Mouse (Mus musculus) heart, embryonic 16.5 days (tissue): Measurements from ENCODE around the gene Apoe. TPM values are rescaled to one million over a fixed set of nuclear protein-coding genes. Genes with fewer than 3 reads are reported as not detected.

Experiments used
- ATAC-seq: fragments of 200-750 bp; cut with Nextera tagmentation; replicated peaks from 2 replicates; pipeline ENCODE4 v1.8.0; 2017; ENCODE audit warnings: moderate number of reproducible peaks; ENCODE audit not compliant: insufficient read depth, low FRiP score; ENCODE audit errors: extremely low read depth
- H3K27ac ChIP-seq: fragments of 300-500 bp; sonication (generic); 2 replicates; pipeline ENCODE4 v1.5.1; 2014; ENCODE audit warnings: mild to moderate bottlenecking, low read length, control low read depth, moderate library complexity
- H3K27me3 ChIP-seq: fragments of 300-500 bp; sonication (generic); 2 replicates; pipeline ENCODE4 v1.6.1; 2014; ENCODE audit warnings: low read length, mixed read lengths; ENCODE audit not compliant: control insufficient read depth, insufficient read depth
- H3K36me3 ChIP-seq: fragments of 300-500 bp; sonication (generic); 2 replicates; pipeline ENCODE4 v1.6.1; 2014; ENCODE audit not compliant: control insufficient read depth, insufficient read depth
- H3K4me1 ChIP-seq: fragments of 300-500 bp; sonication (generic); 2 replicates; pipeline ENCODE4 v1.6.1; 2014; ENCODE audit warnings: low read length, mixed read lengths; ENCODE audit not compliant: control insufficient read depth, insufficient read depth
- H3K4me2 ChIP-seq: fragments of 300-500 bp; sonication (generic); 2 replicates; pipeline ENCODE4 v1.6.1; 2014; ENCODE audit warnings: low read depth, mild to moderate bottlenecking, control low read depth, low read length
- H3K4me3 ChIP-seq: fragments of 300-500 bp; sonication (generic); 2 replicates; pipeline ENCODE4 v1.5.1; 2014; ENCODE audit warnings: mild to moderate bottlenecking, control low read depth, low read length
- H3K9ac ChIP-seq: fragments of 300-500 bp; sonication (generic); 2 replicates; pipeline ENCODE4 v1.6.1; 2014; ENCODE audit warnings: low read length, control low read depth
- H3K9me3 ChIP-seq: fragments of 300-500 bp; sonication (generic); replicated peaks from 2 replicates; pipeline ENCODE4 v1.6.1; 2016; ENCODE audit warnings: low read length; ENCODE audit not compliant: control insufficient read depth
- WGBS: fragments of 180-500 bp; shearing (Covaris S2); extraction: QIAGEN DNeasy Blood & Tissue Kit; methylation state at CpG from one replicate; pipeline ENCODE4 v1.1.7; 2014; 5-methylcytosine and 5-hydroxymethylcytosine counted together
- polyA plus RNA-seq: library from polyadenylated mRNA; unstranded; fragments of >200 nt; fragmentation: Nextera tagmentation; extraction: Ambion mirVana; gene quantifications from 2 replicates; pipeline ENCODE4 v1.2.1, GENCODE M21; 2015

Apoe gene
- polyA plus RNA-seq, 1 experiment from 2014 or later: 662 TPM

- Histone ChIP-seq H3K27ac (no peak within 1 kb of the TSS), H3K27me3 (no peaks in the 10 kb centered on the region), H3K36me3 (no peaks in the 10 kb centered on the region), H3K4me1 (no peaks in the 10 kb centered on the region), H3K4me2 (no peak within 1 kb of the TSS), H3K9me3 (no peaks in the 10 kb centered on the region), H3K9ac (no peak within 1 kb of the TSS), H3K4me3 (no peak within 1 kb of the TSS)
- no peak for ATAC-seq
- 64% methylated on average over 8 of the region's 8 CpGs for WGBS
Measured at GRCm38 (mm10) chr7:19677872-19678271, 21.1 kb downstream of the Apoe start, which contains the start of gene Apoc2. TSS of gene Apoc2 (minus strand) at chr7:19677941.

GRCm38 (mm10) chr7:19676662-19677061, 22.3 kb downstream of the Apoe start:
- 67% methylated on average over 1 of the region's 1 CpGs for WGBS
- H3K9ac ChIP-seq: no peak overlapping the region
- ATAC-seq: no peak
- no peaks in the 10 kb centered on the region for H3K27me3 ChIP-seq
- no peak overlapping the region for H3K27ac ChIP-seq
- no peaks in the 10 kb centered on the region for H3K4me1 ChIP-seq
- no peaks in the 10 kb centered on the region for H3K9me3 ChIP-seq
- H3K4me2 ChIP-seq: no peak overlapping the region
- no peaks in the 10 kb centered on the region for H3K36me3 ChIP-seq
- H3K4me3 ChIP-seq: no peak overlapping the region

- no peak overlapping the region for H3K4me3 ChIP-seq
- no peaks in the 10 kb centered on the region for H3K9me3 ChIP-seq
- H3K36me3 ChIP-seq: no peaks in the 10 kb centered on the region
- ATAC-seq: no peak
- H3K4me1 ChIP-seq: no peaks in the 10 kb centered on the region
- no peaks in the 10 kb centered on the region for H3K27me3 ChIP-seq
- no peak overlapping the region for H3K9ac ChIP-seq
- no peak overlapping the region for H3K4me2 ChIP-seq
- WGBS: 79% methylated on average over 10 of the region's 10 CpGs
- H3K27ac ChIP-seq: no peak overlapping the region
Measured at GRCm38 (mm10) chr7:19675824-19676223, 23.2 kb downstream of the Apoe start.

- H3K4me2 ChIP-seq: no peak overlapping the region
- no peaks in the 10 kb centered on the region for H3K9me3 ChIP-seq
- no peak overlapping the region for H3K9ac ChIP-seq
- no peak for ATAC-seq
- no peaks in the 10 kb centered on the region for H3K27me3 ChIP-seq
- no peak overlapping the region for H3K4me3 ChIP-seq
- H3K36me3 ChIP-seq: no peaks in the 10 kb centered on the region
- 53% methylated on average over 14 of the region's 14 CpGs for WGBS
- peaks cover 5% of the 10 kb centered on the region for H3K4me1 ChIP-seq
- no peak overlapping the region for H3K27ac ChIP-seq
Measured at GRCm38 (mm10) chr7:19673083-19673699, 25.8 kb downstream of the Apoe start.

GRCm38 (mm10) chr7:19671511-19671910, 27.5 kb downstream of the Apoe start:
- Histone ChIP-seq H3K27me3 (no peaks in the 10 kb centered on the region), H3K4me2 (no peak overlapping the region), H3K4me1 (peaks cover 5% of the 10 kb centered on the region), H3K9ac (no peak overlapping the region), H3K36me3 (no peaks in the 10 kb centered on the region), H3K4me3 (no peak overlapping the region), H3K27ac (no peak overlapping the region), H3K9me3 (no peaks in the 10 kb centered on the region)
- ATAC-seq: no peak
- 66% methylated on average over 10 of the region's 10 CpGs for WGBS

GRCm38 (mm10) chr7:19668947-19669721, 29.9 kb downstream of the Apoe start:
- peak overlapping the region; percentile 44 for H3K9ac ChIP-seq
- peak overlapping the region; percentile 58; the same call in 1 of the 2 replicates for H3K27ac ChIP-seq
- peak; percentile 72 for ATAC-seq
- no peaks in the 10 kb centered on the region for H3K9me3 ChIP-seq
- H3K27me3 ChIP-seq: no peaks in the 10 kb centered on the region
- WGBS: 7% methylated on average over 10 of the region's 10 CpGs
- no peaks in the 10 kb centered on the region for H3K36me3 ChIP-seq
- H3K4me2 ChIP-seq: peak overlapping the region; percentile 31; the same call in 1 of the 2 replicates
- no peak overlapping the region for H3K4me3 ChIP-seq
- peaks cover 10% of the 10 kb centered on the region for H3K4me1 ChIP-seq

- ATAC-seq: no peak
- H3K36me3 ChIP-seq: no peaks in the 10 kb centered on the region
- peaks cover 24% of the 10 kb centered on the region for H3K4me1 ChIP-seq
- no peak overlapping the region for H3K9ac ChIP-seq
- WGBS: 63% methylated on average over 2 of the region's 2 CpGs
- no peaks in the 10 kb centered on the region for H3K27me3 ChIP-seq
- no peak overlapping the region for H3K4me2 ChIP-seq
- no peak overlapping the region for H3K4me3 ChIP-seq
- no peak overlapping the region for H3K27ac ChIP-seq
- no peaks in the 10 kb centered on the region for H3K9me3 ChIP-seq
Measured at GRCm38 (mm10) chr7:19667434-19667833, 31.6 kb downstream of the Apoe start.

GRCm38 (mm10) chr7:19666750-19667149, 32.2 kb downstream of the Apoe start:
- ATAC-seq: no peak
- no peak overlapping the region for H3K27ac ChIP-seq
- 52% methylated on average over 3 of the region's 3 CpGs for WGBS

More at GRCm38 (mm10) chr7:19666750-19667149, 32.2 kb downstream of the Apoe start:
- H3K9me3 ChIP-seq: no peaks in the 10 kb centered on the region
- no peak overlapping the region for H3K4me2 ChIP-seq
- H3K4me1 ChIP-seq: peaks cover 26% of the 10 kb centered on the region
- H3K36me3 ChIP-seq: no peaks in the 10 kb centered on the region
- no peak overlapping the region for H3K4me3 ChIP-seq
- H3K27me3 ChIP-seq: no peaks in the 10 kb centered on the region
- no peak overlapping the region for H3K9ac ChIP-seq
